In genomic region chr1:133302540-133302939, GRCm38 (mm10) we compare ENCODE assay signal across 10 mouse cellular contexts. TPM values are rescaled to one million over a fixed set of nuclear protein-coding genes. Genes with fewer than 3 reads are reported as not detected.
DNase-seq lines count a peak whose midpoint lies in the region; ATAC-seq and TF ChIP-seq lines count a peak whose summit lies in the region.
"Had no signal": no experiment of that assay in that cellular context is flagged by ENCODE, and none has a peak within 500 bp of the region (broad histone marks: within the 10 kb centered on the region; RNA-seq: fewer than 3 reads in every experiment).

No protein-coding gene starts in this region.

- no peak overlapping the region for H3K4me3 ChIP-seq in liver, embryonic 12.5 days
- H3K4me3 ChIP-seq in heart, embryonic 14.5 days (ENCODE audit: control insufficient read depth in 1 of 2, insufficient read depth in 1 of 2, low read depth in 1 of 2, low read length in 2 of 2): no peak overlapping the region
- no peak overlapping the region for H3K4me3 ChIP-seq in lung, embryonic 14.5 days (ENCODE audit: low read depth, low read length)
- H3K4me3 ChIP-seq: erythroblast, embryonic 14.5 days; myocyte had no signal

- no peak overlapping the region for H3K9ac ChIP-seq in liver, embryonic 12.5 days
- peak overlapping the region; percentile 27; the same call in 1 of the 2 replicates for H3K9ac ChIP-seq in heart, embryonic 14.5 days (ENCODE audit: low read length)
- H3K9ac ChIP-seq in lung, embryonic 14.5 days: no peak overlapping the region

- H3K36me3 ChIP-seq in liver, embryonic 12.5 days: no peaks in the 10 kb centered on the region
- peaks cover 28% of the 10 kb centered on the region for H3K36me3 ChIP-seq in heart, embryonic 14.5 days (ENCODE audit: control insufficient read depth, insufficient read depth, low read length)
- no peaks in the 10 kb centered on the region for H3K36me3 ChIP-seq in lung, embryonic 14.5 days (ENCODE audit: insufficient read depth)

- TF ChIP-seq CTCF in lung, embryonic 14.5 days (IDR thresholded peaks at IDR 0.05; ENCODE audit: low read depth): no peak

- no peak overlapping the region for H3K4me2 ChIP-seq in liver, embryonic 12.5 days
- H3K4me2 ChIP-seq in heart, embryonic 14.5 days (ENCODE audit: low read length): no peak overlapping the region
- no peak overlapping the region for H3K4me2 ChIP-seq in lung, embryonic 14.5 days

- peaks cover 32% of the 10 kb centered on the region for H3K27me3 ChIP-seq in liver, embryonic 12.5 days (replicated peaks)
- no peaks in the 10 kb centered on the region for H3K27me3 ChIP-seq in heart, embryonic 14.5 days (ENCODE audit: control insufficient read depth, insufficient read depth, low read length)
- no peaks in the 10 kb centered on the region; the same call in 1 of the 2 replicates for H3K27me3 ChIP-seq in lung, embryonic 14.5 days (ENCODE audit: insufficient read depth, low read length)

- intact Hi-C loops in left cerebral cortex, postnatal 14 days (cut with DNase I): loop anchor here (10.0 kb wide), 1 partner anchor 268 kb away; the partner anchor contains the start of gene Mdm4

- H3K4me1 ChIP-seq in liver, embryonic 12.5 days: no peaks in the 10 kb centered on the region
- peaks cover 24 to 26% of the 10 kb centered on the region in 2 experiments for H3K4me1 ChIP-seq in heart, embryonic 14.5 days (ENCODE audit: control insufficient read depth in 2 of 2, insufficient read depth in 2 of 2, low read length in 2 of 2)
- peaks cover 10% of the 10 kb centered on the region; the same call in 1 of the 2 replicates for H3K4me1 ChIP-seq in lung, embryonic 14.5 days (ENCODE audit: insufficient read depth)

- no peak for ATAC-seq in liver, embryonic 12.5 days
- ATAC-seq in heart, embryonic 14.5 days (ENCODE audit: insufficient number of reproducible peaks, insufficient read depth, low FRiP score, low read depth): peak; percentile 46; the same call in 1 of the 2 replicates
- peak; percentile 93 for ATAC-seq in lung, embryonic 14.5 days (ENCODE audit: insufficient read depth)

- no peak overlapping the region for H3K27ac ChIP-seq in liver, embryonic 12.5 days
- H3K27ac ChIP-seq in heart, embryonic 14.5 days (replicated peaks in 1 of 2; ENCODE audit: control insufficient read depth in 1 of 2, insufficient read depth in 1 of 2, low read depth in 2 of 2, low read length in 2 of 2): peak overlapping the region; percentile 85 to 87
- peak overlapping the region; percentile 86 for H3K27ac ChIP-seq in lung, embryonic 14.5 days (ENCODE audit: low read depth)

- no peaks in the 10 kb centered on the region for H3K9me3 ChIP-seq in liver, embryonic 12.5 days (replicated peaks)
- no peaks in the 10 kb centered on the region for H3K9me3 ChIP-seq in heart, embryonic 14.5 days (ENCODE audit: control insufficient read depth, low read length)
- no peaks in the 10 kb centered on the region for H3K9me3 ChIP-seq in lung, embryonic 14.5 days (ENCODE audit: low read depth, low read length)

- WGBS in liver, embryonic 12.5 days (ENCODE audit: insufficient replicate concordance): 40% methylated on average over 3 of the region's 3 CpGs
- WGBS in heart, embryonic 14.5 days: 14% methylated on average over 3 of the region's 3 CpGs
- WGBS in lung, embryonic 14.5 days: 12% methylated on average over 3 of the region's 3 CpGs

- peak; percentile 33 for DNase-seq in liver
- DNase-seq in brain, adult 2 months (ENCODE audit: low read depth, low spot score): peak; percentile 51
- DNase-seq in lung, embryonic 14.5 days: peak; percentile 94
- no peak for DNase-seq in embryo, embryonic 11 days
- DNase-seq in left cerebral cortex, postnatal 14 days (ENCODE audit: low spot score in 2 of 2): no peak
- DNase-seq in spleen, postnatal 14 days (ENCODE audit: low spot score in 2 of 2): no peak

RNA-seq across cellular contexts. Expression of gene Golt1a, which starts 7.1 kb away (rescaled TPM):
- 4.4 and 5.8 TPM in 2 replicates for polyA plus RNA-seq in liver, embryonic 12.5 days (2016; fragmentation: Nextera tagmentation; extraction: Ambion mirVana)
- polyA plus RNA-seq in heart, embryonic 14.5 days (2014; fragmentation: Nextera tagmentation; extraction: Ambion mirVana): not detected in 2 replicates
- 0.55 and 1.1 TPM in 2 replicates for polyA plus RNA-seq in lung, embryonic 14.5 days (2014; fragmentation: Nextera tagmentation; extraction: Ambion mirVana)
- total RNA-seq in left cerebral cortex, postnatal 14 days (2021): 1 to 10 TPM in 1 of 2 experiments, not detected in 1; 1.4 TPM
- polyA plus RNA-seq: erythroblast, embryonic 14.5 days; myocyte had no signal

RNA-seq across cellular contexts. Expression of gene Kiss1, which starts 19.1 kb away (rescaled TPM):
- not detected in 2 replicates for polyA plus RNA-seq in liver, embryonic 12.5 days (2016; fragmentation: Nextera tagmentation; extraction: Ambion mirVana)
- polyA plus RNA-seq in heart, embryonic 14.5 days (2014; fragmentation: Nextera tagmentation; extraction: Ambion mirVana): not detected in 2 replicates
- polyA plus RNA-seq in lung, embryonic 14.5 days (2014; fragmentation: Nextera tagmentation; extraction: Ambion mirVana): 6.6 and 7.1 TPM in 2 replicates
- total RNA-seq in left cerebral cortex, postnatal 14 days (2021): 1 to 10 TPM in 1 of 2 experiments, not detected in 1; 1.8 TPM
- polyA plus RNA-seq: erythroblast, embryonic 14.5 days; myocyte had no signal

RNA-seq across cellular contexts. Expression of gene Ren1, which starts 47.8 kb away (rescaled TPM):
- polyA plus RNA-seq in liver, embryonic 12.5 days (2016; fragmentation: Nextera tagmentation; extraction: Ambion mirVana): 0.29 and 0.39 TPM in 2 replicates
- not detected in 2 replicates for polyA plus RNA-seq in heart, embryonic 14.5 days (2014; fragmentation: Nextera tagmentation; extraction: Ambion mirVana)
- 0.80 and 0.86 TPM in 2 replicates for polyA plus RNA-seq in lung, embryonic 14.5 days (2014; fragmentation: Nextera tagmentation; extraction: Ambion mirVana)
- total RNA-seq in left cerebral cortex, postnatal 14 days (2021): not detected
- polyA plus RNA-seq: erythroblast, embryonic 14.5 days; myocyte had no signal

Comparison
In these comparisons a context has a peak if more than half of its experiments do, and no peak if none do; other contexts are left out.
1. DNase-seq: peak in liver (single experiment), brain, adult 2 months (single experiment) and lung, embryonic 14.5 days (single experiment); none in embryo, embryonic 11 days (single experiment), left cerebral cortex, postnatal 14 days (0 of 2) and spleen, postnatal 14 days (0 of 2).